Mouse (Mus musculus): ENCODE results near the gene Amot. TPM values are rescaled to one million over a fixed set of nuclear protein-coding genes. Genes with fewer than 3 reads are reported as not detected.

The Amot gene
- polyA plus RNA-seq, 1 experiment from 2014 or later: 17.5 TPM

DNA sequence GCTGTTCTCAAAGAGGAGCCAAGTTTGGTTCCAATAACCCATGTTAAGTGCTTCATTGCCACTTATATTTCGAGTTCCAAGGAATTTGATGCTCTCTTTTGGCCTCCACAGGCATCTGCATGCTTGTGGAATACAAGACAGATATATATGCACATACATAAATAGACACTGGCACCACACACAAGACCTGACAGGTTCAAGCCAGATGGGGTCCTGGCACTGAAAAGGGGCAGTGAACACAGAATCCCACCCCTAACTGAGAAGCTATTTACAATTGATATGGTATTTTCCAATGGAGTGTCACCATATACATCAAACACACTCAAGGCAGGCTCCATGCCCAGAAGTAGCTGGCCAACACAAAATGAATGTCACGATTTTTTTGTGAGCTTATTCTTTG is 81.0 kb downstream of the Amot start:
- Histone ChIP-seq H3K4me1 (replicated peaks; ENCODE audit: control insufficient read depth, insufficient read depth, low read length) (no peaks in the 10 kb centered on the region), H3K27ac (ENCODE audit: low read depth, low read length) (no peak overlapping the region), H3K4me3 (ENCODE audit: low read depth, low read length) (no peak overlapping the region), H3K9me3 (ENCODE audit: control insufficient read depth, low read length) (no peaks in the 10 kb centered on the region), H3K27me3 (ENCODE audit: control insufficient read depth, insufficient read depth, low read length) (no peaks in the 10 kb centered on the region), H3K4me2 (ENCODE audit: low read depth, low read length, severe bottlenecking) (no peak overlapping the region), H3K9ac (ENCODE audit: low read length) (no peak overlapping the region), H3K36me3 (ENCODE audit: control insufficient read depth, insufficient read depth, low read length) (no peaks in the 10 kb centered on the region)
- ATAC-seq (replicated peaks; ENCODE audit: low FRiP score) (no peak), DNase-seq (ENCODE audit: low spot score) (no peak)
- whole genome bisulfite sequencing: 73% methylated on average over 2 of the region's 2 CpGs

DNA sequence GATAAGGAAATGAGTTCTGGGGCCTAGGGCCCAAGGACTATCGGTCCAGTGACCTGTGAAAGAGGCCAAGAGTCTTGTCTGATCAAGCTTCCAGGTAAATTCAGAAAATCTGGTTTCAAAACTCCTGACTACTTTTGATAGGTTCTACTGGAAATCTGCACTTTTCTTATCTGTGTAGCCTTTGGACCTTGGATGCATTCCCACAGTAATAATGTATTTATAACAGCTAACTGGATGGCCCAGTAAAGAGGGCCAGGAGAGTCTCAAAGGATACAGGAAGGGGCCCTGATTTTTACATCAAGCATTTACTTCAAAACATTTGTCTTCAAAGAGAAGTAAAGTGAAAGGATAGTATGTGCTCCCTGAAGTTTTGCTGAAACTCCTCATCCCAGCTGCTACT is 90.7 kb downstream of the Amot start:
- Histone ChIP-seq H3K4me2 (ENCODE audit: low read depth, low read length, severe bottlenecking) (no peak overlapping the region), H3K36me3 (ENCODE audit: control insufficient read depth, insufficient read depth, low read length) (no peaks in the 10 kb centered on the region), H3K9ac (ENCODE audit: low read length) (no peak overlapping the region), H3K27ac (ENCODE audit: low read depth, low read length) (no peak overlapping the region), H3K4me1 (replicated peaks; ENCODE audit: control insufficient read depth, insufficient read depth, low read length) (no peaks in the 10 kb centered on the region), H3K4me3 (ENCODE audit: low read depth, low read length) (no peak overlapping the region), H3K27me3 (ENCODE audit: control insufficient read depth, insufficient read depth, low read length) (no peaks in the 10 kb centered on the region; the same call in 1 of the 2 replicates), H3K9me3 (ENCODE audit: control insufficient read depth, low read length) (no peaks in the 10 kb centered on the region)
- ATAC-seq (replicated peaks; ENCODE audit: low FRiP score): no peak
- 83% methylated on average over 1 of the region's 1 CpGs for WGBS
- DNase-seq (ENCODE audit: low spot score): no peak

DNA sequence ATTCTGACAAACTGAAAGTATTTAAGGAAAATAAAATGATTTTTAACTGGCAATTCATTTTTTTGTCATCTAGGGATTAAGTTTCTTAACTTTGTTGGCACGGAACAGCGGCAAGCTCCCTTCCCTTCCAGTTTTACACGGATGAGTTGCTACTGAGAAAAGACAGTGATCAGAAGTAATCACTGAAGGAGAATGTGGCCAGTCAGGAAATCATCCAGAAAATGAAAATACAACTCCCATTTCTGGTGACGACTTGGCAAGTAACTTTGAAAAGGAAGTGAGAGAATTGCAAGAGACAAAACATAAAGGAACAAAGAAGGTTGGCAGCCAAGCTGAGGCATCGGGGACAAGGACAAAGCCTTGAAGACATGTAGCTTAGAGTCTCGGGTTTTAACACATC is 93.6 kb downstream of the Amot start:
- no peak overlapping the region for H3K4me2 ChIP-seq (ENCODE audit: low read depth, low read length, severe bottlenecking)
- no peak for ATAC-seq (replicated peaks; ENCODE audit: low FRiP score)
- no peaks in the 10 kb centered on the region; the same call in 1 of the 2 replicates for H3K27me3 ChIP-seq (ENCODE audit: control insufficient read depth, insufficient read depth, low read length)
- H3K27ac ChIP-seq (ENCODE audit: low read depth, low read length): no peak overlapping the region
- DNase-seq (ENCODE audit: low spot score): no peak
- H3K36me3 ChIP-seq (ENCODE audit: control insufficient read depth, insufficient read depth, low read length): no peaks in the 10 kb centered on the region
- H3K4me3 ChIP-seq (ENCODE audit: low read depth, low read length): no peak overlapping the region
- H3K4me1 ChIP-seq (replicated peaks; ENCODE audit: control insufficient read depth, insufficient read depth, low read length): no peaks in the 10 kb centered on the region
- H3K9me3 ChIP-seq (ENCODE audit: control insufficient read depth, low read length): no peaks in the 10 kb centered on the region
- 35% methylated on average over 6 of the region's 6 CpGs for WGBS
- no peak overlapping the region for H3K9ac ChIP-seq (ENCODE audit: low read length)

DNA sequence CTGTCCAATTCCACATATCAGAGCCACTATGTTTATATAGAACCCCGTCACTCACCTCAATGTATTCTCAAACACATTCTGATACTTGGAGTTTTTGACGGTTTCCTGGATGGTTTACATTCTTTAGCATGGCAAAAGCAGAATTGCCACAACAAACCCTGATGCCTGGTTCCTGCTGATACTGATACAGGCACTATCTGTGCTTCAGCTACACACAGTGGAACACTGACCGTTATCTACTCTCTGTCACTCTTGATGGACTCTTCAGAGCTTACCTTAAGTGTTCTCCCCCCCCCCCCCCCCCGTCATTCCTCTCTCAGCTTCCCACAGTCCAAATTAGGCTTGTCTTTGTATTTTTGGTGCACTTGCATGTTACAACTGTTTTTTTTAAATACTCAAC is 98.9 kb downstream of the Amot start:
- Histone ChIP-seq H3K4me3 (ENCODE audit: low read depth, low read length) (no peak overlapping the region), H3K9me3 (ENCODE audit: control insufficient read depth, low read length) (no peaks in the 10 kb centered on the region), H3K27ac (ENCODE audit: low read depth, low read length) (no peak overlapping the region), H3K4me2 (ENCODE audit: low read depth, low read length, severe bottlenecking) (no peak overlapping the region), H3K27me3 (ENCODE audit: control insufficient read depth, insufficient read depth, low read length) (no peaks in the 10 kb centered on the region), H3K36me3 (ENCODE audit: control insufficient read depth, insufficient read depth, low read length) (no peaks in the 10 kb centered on the region), H3K9ac (ENCODE audit: low read length) (no peak overlapping the region), H3K4me1 (replicated peaks; ENCODE audit: control insufficient read depth, insufficient read depth, low read length) (no peaks in the 10 kb centered on the region)
- 72% methylated on average over 4 of the region's 4 CpGs for WGBS
- no peak for ATAC-seq (replicated peaks; ENCODE audit: low FRiP score)
- no peak for DNase-seq (ENCODE audit: low spot score)

DNA sequence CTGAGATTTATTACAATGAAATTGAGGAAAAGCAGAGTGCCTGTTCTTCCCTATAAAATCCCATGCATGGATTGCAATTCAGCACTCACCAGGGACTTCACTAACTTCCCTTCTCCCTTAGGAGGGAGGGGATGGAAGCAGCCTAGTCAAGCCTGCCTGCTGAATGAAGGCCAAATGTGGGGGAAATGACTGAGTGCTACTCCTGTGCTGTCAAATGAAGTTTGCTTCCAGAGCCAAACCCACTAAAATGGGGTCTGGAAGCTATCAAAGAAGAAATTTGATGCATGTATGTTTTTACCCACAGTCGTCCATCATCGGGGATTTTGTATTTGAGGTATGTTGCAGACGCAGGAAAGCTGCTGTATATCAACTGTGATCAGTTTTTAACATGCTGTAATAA is 103.1 kb downstream of the Amot start:
- no peak overlapping the region for H3K27ac ChIP-seq (ENCODE audit: low read depth, low read length)
- no peak overlapping the region for H3K4me3 ChIP-seq (ENCODE audit: low read depth, low read length)
- H3K4me2 ChIP-seq (ENCODE audit: low read depth, low read length, severe bottlenecking): no peak overlapping the region
- no peaks in the 10 kb centered on the region for H3K4me1 ChIP-seq (replicated peaks; ENCODE audit: control insufficient read depth, insufficient read depth, low read length)
- no peaks in the 10 kb centered on the region for H3K9me3 ChIP-seq (ENCODE audit: control insufficient read depth, low read length)
- no peaks in the 10 kb centered on the region for H3K36me3 ChIP-seq (ENCODE audit: control insufficient read depth, insufficient read depth, low read length)
- 74% methylated on average over 3 of the region's 3 CpGs for WGBS
- no peaks in the 10 kb centered on the region for H3K27me3 ChIP-seq (ENCODE audit: control insufficient read depth, insufficient read depth, low read length)
- DNase-seq (ENCODE audit: low spot score) (no peak), ATAC-seq (replicated peaks; ENCODE audit: low FRiP score) (no peak)
- no peak overlapping the region for H3K9ac ChIP-seq (ENCODE audit: low read length)

DNA sequence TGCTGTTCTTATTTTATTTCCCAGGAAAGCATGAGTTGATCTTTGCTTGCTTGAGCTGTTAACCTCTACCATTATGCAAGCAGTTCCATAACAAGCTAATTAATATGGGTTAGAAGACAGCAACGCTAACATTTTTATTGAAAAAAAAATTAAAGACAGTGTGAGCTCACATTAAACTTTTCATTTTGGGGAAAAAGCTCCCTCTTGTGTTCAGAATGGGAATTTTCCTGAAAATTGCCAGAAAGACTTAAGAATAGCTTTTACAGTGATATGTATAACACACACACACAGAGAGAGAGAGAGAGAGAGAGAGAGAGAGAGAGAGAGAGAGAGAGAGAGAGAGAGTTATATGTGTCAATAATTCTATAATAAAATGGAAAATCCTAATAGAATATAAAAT is 105.7 kb downstream of the Amot start:
- no peaks in the 10 kb centered on the region for H3K9me3 ChIP-seq (ENCODE audit: control insufficient read depth, low read length)
- no peak overlapping the region for H3K4me3 ChIP-seq (ENCODE audit: low read depth, low read length)
- H3K36me3 ChIP-seq (ENCODE audit: control insufficient read depth, insufficient read depth, low read length): no peaks in the 10 kb centered on the region
- H3K27me3 ChIP-seq (ENCODE audit: control insufficient read depth, insufficient read depth, low read length): no peaks in the 10 kb centered on the region
- H3K4me1 ChIP-seq (replicated peaks; ENCODE audit: control insufficient read depth, insufficient read depth, low read length): no peaks in the 10 kb centered on the region
- DNase-seq (ENCODE audit: low spot score) (no peak), ATAC-seq (replicated peaks; ENCODE audit: low FRiP score) (no peak)
- H3K9ac ChIP-seq (ENCODE audit: low read length): no peak overlapping the region
- no peak overlapping the region for H3K4me2 ChIP-seq (ENCODE audit: low read depth, low read length, severe bottlenecking)
- 33% methylated on average over 1 of the region's 1 CpGs for WGBS
- H3K27ac ChIP-seq (ENCODE audit: low read depth, low read length): no peak overlapping the region

Other genes starting within 250 kb of the Amot start
- 0.09 and 0.33 TPM in 2 replicates for gene Lhfpl1, start 156.1 kb downstream of the Amot start, polyA plus RNA-seq (2014; fragmentation: Nextera tagmentation; extraction: Ambion mirVana)